Mouse (Mus musculus): Measurements from ENCODE around the gene Bcl6.

Bcl6 gene

DNA sequence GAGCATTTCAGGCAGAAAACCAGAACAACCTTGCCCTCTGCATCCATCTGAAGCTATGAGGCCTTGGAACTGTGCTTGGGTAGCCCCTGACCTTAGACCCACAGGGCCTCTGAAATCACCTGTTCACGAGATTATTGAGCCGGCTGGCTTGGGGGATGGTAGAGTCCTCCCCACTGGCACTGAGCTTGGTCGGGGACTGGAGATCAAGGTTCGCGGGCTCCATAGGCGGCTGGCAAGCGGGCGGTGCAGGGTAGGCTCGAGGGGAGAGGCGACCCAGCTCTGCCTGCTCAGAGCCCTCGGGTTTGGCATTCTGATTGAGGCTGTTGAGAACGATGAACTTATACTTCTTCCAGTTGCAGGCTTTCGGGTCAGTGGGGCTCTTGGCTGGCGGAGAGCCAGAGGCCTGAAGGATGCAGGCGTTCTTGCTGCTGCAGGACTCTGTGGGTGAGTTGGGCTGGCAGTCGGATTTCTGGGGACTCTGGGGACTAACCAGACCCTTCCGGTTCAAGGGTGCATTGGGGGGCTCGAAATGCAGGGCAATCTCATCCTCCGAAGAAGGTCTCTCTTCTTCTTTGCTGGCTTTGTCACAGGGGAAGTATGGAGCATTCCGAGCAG is 16.4 kb downstream of the Bcl6 start:
- no peak for DNase-seq

DNA sequence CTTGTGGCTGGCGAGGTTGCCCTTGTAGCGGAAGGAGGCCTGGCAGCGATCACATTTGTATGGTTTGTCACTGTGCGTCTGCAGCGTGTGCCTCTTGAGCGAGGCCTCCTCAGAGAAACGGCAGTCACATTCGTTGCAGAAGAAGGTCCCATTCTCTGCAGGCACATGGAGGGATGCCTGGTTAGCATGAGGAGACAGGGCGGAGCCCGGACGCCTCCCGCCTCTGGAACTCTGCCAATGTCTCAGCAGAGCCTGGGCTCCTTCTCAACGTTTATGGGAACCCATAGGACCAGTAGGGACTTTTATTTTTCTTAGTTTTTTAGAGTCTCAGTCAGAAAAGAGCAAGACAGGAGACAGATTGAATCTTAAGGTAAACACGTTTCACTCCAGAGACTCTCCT is 18.7 kb downstream of the Bcl6 start:
- DNase-seq, result no peak

DNA sequence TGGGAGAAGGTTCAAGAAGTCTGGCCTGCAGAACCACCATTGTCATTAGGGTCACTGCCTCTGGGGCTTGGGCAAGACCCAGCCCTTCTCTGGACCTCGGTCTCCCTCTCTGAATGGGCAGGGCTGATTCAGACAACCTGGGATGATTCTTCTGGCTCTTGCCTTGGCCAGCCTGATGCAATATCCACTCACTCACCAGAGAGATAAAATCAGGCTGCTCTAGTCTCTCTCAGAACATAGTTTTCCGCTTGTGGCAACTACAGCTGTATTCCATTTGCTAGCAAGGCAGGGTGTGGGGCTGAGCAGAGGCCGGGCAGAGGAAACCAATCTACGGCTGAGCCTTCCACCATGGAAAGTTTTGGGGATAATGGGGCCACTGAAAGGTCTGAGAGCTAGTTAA is 19.8 kb downstream of the Bcl6 start:
- DNase-seq, result no peak

DNA sequence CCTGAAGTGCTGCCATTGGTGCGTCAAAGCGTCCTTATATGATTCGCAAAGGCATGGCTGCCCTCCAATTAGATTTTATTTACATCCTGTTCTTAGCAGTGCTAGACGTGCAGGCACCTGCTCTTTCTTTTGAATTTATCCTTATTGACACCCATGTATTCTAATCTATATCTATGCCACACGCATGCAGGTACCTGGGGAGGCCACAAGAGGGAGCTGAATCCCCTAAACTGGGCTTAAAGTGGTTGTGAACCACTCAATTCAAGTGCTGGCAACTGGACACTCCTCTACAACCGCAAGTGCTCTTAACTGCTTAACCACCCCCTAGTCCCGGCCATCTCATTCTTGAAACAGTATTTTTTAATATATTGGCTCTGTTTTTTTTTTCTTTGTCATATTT is 21.4 kb downstream of the Bcl6 start:
- no peak for DNase-seq

DNA sequence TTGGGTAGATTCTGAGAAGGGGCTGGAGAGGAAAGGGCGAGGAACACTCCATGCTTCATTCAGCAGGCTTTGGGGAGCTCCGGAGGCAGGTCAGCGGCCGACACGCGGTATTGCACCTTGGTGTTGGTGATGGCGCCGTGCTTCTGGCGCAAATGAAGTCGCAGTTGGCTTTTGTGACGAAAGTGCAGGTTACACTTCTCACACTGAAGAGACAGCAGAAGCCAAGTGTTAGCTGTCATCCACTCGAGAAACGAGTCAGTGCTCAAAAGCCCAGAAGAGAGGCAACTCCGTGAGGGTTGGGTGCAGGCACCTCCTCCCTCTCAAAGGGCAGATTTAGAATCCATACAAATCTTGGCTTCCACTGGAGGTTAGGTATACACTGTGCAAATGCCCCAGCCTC is 22.6 kb downstream of the Bcl6 start:
- DNase-seq, result no peak

DNA sequence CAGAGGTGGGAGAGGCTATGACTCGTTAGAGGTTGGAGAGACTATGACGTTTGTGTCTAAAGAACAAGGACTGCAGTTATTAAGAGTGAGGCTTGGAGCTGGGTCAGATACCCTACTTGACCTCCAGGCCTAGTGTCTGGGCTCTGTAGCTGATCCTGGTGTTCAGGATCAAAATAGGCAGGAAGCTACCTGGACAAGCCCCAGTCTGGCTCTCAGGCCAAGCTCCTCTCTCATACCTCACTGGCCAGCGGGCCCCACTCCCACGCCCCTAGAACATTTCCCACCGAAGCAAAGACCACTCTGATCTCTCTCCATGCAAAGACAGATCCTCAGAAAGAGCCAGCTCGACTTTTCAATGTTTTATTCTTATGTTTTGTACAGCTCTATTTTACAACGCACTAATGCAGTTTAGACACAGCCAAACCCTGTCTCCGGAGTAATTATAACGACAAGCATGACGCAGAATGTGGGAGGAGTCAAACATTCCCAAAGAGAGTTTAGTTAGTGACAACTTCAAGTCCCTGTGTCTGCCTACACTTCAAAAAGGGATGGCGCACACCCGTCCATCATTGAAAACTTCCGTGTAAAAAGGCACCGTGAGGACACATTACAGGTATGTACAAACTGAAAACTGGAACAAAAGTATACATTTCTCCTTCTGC is 23.8 kb downstream of the Bcl6 start:
- DNase-seq, result no peak

DNA sequence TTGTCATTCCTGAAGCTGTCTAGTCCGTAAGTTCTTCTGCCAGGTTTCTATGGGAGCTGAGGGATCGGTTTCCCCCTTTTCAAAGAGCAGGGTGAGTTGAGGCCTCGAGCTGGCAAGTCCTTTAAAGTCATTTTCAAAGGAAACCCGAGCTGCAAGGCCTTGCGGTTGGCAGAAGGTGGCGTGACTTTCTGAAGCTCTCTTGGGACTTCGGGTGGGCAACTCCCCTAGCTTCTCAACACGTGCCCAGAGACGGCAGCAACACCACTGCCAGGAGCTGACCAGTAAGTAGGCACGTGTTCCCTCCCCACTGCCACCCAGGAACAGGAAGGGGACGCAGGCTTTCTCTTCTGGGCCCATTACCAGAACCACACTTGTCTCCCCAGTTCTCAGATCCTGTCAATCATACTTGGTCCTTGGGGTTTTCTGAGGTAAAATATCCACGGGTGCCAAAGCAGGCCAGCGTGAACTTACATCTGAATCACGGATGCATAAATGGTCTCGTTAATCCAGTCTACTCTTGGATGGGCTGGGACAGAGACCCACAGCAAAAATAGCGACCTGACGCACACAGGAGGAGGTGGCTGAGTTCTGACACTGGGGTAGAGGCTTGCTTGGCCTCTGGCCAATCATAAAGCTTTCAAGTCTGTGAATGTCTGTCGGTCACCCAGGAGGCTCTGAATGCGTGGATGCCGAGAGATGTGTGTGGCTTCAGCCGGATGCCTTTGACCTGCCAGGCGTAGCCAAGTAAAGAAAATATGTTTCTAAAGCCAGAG is 24.6 kb downstream of the Bcl6 start:
- DNase-seq, result no peak

DNA sequence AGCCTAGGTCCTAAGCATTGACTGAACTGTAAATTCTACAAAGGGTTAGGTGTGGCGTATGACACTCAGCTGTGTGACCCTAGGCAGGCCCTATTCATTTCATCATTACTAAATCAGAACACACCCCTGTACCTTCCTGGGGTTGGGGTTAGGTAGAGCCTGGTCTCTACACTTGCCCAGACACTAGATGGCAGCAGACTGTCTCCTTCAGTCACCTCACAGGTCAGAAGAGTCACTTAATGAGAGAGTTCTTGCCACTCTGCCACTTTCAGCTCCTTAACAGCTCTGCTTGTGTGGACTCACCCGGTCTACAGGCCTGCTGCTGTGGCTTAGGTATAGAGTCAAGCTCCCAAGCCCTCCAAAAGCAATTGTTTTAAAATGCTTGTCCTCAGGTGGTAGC is 26.3 kb downstream of the Bcl6 start:
- no peak for DNase-seq

DNA sequence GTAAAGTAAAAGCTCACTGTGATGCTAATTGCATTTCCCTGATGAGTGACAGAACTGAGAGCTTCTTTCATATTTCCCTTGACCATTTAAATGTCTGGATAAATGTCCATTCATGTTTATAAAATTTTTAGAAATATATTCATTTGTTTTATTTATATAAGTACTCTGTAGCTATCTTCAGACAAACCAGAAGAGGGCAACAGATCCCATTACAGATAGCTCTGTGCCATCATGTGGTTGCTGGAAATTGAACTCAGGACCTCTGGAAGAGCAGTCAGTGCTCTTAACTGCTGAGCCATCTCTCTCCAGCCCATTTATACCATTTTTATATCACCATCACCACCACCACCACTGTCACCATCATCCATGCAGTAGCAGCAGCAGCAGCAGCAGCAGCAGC is 29.7 kb downstream of the Bcl6 start:
- no peak for DNase-seq

DNA sequence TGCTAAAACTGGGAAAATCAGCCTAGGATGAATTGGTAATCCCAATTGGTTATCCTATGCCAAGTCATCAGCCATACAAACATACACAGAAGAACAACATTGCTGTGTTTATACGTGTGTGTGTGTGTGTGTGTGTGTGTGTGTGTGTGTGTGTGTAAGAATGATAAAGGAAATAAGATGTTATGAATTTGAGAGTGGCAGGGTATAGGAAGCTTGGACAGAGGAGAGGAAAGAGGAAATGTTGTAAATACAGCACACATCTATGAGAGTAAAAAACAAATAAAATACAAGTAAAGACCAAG is 34.7 kb downstream of the Bcl6 start:
- DNase-seq, result no peak

DNA sequence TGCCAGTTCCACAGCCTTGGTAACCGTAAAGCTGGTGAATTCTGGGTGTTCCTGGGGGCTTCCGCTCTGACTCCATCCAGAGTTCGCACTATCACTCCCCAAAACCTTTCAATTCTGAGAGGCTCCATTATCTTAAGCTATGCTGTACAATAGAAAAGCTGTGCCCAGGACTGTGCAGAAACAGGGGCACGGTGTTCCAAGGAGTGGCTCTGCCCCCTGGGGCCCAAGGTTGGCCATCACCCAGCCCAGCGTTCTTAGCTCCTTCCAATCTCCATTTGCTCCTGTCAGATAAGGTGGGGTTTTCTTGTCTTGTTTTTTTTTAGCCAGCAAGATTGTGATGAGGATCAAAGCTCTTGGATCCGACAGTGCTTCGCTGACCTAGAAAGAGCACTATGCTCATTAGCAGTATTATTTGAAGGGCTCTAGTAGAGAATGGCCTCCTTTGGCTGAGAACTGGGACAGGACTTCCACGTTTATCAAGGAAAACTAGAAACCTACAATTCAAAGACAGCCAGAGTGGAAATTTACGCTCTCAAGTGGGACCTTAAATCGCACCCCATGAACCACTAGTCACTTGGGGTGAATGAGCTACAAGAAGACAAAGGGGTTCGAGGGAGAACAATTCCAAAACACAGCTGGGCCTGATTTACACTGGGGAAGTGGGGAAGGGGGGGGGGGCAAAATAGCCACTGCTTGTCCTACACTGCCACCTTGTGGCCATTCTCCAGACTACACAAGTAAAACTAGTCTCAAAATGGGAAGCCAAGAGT is 35.3 kb downstream of the Bcl6 start:
- DNase-seq, result peak; percentile 75

DNA sequence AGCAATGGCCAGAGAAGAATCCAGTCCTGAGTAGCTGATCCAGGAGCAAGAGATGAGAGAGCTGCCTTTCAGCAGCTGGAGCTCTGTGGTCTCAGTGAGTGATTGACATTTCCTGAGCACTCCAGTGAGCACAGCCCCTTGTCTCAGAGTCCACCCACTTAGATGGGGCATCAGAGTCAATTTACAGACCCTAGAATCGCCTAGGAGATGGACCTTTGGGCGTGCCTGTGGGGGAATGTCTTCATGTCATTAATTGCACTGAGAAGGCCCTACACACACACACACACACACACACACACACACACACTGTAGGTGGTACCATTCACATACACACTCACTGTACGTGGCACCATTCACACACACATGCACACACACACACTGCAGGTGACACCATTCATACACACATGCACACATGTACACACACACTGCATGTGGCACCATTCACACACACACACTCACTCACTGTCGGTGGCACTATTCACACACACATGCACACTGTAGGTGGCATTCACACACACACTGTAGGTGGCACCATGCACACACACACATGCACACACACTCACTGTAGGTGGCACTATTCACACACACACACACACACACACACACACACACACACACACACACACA is 36.4 kb downstream of the Bcl6 start:
- no peak for DNase-seq

DNA sequence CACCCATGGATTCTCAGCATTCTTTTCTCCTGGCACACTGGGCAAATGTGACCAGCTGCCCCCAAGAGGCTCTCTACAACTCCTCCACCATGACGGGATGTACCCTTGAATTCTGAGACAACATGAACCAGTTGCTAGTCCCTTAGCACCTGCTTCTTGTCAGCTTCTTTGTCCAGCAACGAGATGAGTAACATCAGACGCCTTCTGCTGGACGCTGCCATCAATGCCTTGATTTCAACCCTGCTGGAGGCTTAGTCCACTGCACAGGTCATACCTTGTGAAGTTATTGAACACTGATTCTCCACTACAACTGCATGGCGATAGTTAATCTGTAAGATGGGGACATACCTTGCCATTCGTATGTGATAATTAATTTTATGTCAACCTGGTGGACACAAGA is 41.0 kb downstream of the Bcl6 start:
- DNase-seq, result no peak

DNA sequence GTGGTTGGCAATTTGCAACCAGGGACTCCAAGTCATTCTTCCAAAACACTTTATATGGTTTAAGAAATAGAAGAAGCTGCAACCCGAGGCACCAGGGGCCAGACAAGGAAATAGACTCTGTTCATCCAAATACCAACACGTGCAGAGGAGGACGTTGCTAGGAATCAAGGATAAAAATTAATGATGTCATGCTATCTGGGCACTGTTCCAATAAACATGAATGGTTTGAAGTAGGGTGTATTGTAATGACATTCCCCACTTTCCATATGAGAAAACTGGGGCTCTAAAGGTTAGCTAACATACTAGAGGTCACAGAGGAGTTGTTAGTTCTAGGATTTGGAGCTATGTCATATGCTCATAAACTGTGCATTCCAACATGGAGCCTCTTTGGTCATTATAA is 43.9 kb downstream of the Bcl6 start:
- no peak for DNase-seq

DNA sequence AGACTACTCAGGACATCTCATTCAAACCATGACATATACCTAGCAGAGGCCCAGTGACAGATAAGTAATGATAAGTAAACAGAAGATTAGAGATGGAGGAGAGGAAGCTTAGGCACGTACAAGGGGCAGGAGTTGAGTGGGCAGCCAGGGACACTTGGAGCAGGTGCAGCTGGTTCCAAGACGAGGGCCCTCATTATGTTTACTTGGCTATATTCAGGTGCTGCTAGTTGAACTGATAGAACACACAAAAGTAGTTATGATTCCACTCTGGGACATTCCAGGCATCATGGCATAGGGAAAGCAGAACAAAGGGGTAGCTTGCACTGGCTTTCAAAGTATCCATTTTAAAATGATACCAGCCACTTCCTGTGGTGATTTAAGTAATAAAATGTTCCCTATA is 54.3 kb downstream of the Bcl6 start:
- no peak for DNase-seq

DNA sequence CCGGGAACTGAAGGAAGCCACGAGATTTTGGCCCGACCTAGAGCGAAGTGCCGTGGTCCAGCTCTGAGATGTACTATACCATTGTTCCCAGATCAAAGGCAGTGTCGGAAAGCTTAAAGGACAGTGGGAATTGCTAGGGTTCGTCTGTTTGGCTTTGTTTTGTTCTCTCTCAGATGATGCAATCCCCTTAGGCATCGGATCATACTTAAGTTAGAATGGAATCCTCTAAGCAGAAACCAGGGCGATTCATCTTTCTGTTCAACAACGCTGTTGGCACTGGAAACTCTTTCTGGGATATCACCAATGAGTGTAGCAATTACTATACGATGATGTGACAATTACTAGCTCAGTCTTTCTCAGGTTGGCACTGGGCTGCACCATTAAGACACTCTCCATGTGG is 56.4 kb downstream of the Bcl6 start, which contains the start of gene Rtp2:
TSS of gene Rtp2 (minus strand) at position 101 of the 400 bp plus-strand sequence.
- no peak for DNase-seq

DNA sequence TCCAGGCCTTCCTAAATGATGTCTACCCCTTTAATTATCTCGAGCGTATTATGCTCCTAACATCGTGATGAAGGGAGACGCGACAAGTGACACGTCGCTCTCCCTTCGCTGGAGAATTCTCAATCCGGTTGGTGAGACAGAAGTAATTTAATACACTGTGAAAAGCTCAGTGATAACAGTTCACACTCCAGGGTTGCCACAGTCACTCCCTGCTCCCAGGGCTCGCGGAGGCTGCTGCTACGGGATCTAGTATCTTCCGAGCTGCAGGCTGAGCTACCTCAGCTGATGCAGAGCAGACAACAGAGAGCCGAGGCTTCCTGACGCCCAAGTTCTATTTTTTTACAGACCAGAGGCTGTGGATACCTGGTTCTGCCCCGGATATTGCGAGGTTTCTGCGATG is 57.4 kb downstream of the Bcl6 start:
- no peak for DNase-seq

DNA sequence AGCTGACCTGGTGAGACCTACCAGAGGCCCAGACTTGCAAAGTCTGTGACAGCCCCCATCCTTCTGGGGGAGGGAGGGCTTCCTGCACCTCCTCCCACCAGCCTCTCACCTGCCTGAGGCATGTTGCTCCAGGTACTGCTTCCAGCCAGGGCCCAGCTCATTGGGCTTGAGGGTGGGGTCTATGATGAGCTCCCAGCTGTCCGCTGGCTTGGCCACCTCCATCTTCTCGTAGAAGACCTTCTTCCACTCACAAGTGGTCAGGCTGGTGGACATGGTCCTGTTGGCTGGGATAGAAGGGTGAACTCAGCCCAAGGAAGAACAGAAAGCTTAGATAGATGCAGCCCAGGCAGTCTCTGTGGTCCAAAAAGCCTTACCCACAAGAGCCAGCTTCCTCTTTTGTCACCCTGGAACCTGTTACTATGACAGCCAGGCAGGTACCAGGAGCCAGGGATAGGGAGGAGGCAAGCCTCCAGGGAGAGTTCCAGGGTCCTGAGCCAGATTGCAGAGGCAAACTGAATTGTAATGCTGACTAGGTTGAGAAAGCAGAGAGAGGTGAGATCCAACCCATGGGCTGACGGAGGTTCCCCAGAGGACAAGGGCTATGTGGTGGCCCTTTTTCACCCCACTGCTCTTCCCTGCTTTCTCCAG is 58.1 kb downstream of the Bcl6 start:
- no peak for DNase-seq

DNA sequence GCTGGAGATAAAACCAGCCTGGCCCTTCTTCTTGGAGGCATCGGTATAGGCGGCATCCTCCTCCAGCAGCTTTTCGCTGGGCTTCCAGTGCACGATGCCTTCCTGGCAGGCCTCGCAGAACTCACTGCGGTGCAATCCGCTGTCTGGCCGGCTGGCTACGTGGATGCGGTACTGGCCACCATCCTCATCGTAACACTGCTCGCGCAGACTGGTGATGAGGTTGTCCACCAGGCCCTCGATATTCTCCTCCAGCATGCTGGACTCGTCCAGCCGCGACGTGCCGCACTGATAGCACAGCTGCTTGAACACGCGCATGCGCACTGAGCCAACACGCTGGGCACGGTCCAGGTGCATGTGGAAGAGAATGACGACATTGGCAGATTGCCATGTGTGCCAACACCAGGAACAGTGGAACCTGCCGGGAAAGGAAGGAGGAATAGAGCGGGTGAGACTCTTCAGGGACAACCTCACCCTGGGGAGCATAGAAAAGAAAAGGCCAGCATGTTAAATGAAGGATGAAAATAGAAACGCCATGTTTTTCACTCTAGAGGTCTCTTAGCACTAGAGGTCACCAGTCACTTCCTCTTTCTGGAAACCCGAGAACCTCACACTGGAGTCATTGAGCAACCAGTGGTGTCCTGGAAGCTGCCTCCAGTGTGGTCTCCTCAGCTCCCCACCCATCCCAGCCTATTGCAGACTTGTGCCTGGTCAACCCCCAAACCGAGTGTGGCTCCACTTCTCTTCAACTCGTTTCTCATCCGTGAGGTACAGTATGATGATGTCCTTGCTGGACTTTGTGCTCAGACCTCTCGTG is 61.1 kb downstream of the Bcl6 start:
- DNase-seq, result no peak

DNA sequence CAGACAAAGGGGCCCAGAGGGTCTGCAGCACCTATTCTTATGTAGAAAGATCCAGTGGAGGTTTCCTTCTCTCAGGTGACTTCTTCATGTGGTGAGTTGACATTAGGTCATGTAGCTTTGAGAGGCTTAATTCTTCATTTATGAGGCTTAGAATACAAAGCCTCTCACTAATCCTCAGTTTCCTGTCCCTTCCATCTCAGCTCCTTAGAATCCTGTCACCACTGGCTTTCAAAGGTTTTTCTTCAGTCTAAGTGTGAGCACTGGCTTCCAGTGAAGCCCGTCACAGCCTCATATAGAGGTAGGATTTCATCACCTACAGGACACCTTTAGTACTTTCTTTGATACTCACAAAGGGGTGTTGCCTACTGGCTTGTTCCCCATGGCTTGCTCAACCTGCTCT is 65.7 kb downstream of the Bcl6 start:
- no peak for DNase-seq

DNA sequence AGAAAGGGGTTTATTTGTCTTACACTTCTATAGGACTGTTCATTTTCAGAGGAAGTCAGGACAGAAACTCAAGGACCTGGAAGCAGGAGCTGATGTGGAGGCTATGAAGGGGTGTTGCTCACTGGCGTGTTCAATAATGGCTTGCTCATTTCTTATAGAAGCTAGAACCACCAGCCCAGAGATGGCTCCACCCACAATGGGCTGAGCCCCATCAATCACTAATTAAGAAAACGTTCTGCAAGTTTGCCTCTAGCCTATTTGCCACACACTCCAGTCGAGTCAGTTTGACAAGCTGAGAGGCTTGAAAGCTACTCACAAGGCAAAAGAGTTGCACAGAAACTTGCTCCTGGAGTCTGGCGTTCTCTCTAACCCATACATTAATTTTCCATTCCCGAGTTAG is 67.0 kb downstream of the Bcl6 start:
- DNase-seq, result no peak

DNA sequence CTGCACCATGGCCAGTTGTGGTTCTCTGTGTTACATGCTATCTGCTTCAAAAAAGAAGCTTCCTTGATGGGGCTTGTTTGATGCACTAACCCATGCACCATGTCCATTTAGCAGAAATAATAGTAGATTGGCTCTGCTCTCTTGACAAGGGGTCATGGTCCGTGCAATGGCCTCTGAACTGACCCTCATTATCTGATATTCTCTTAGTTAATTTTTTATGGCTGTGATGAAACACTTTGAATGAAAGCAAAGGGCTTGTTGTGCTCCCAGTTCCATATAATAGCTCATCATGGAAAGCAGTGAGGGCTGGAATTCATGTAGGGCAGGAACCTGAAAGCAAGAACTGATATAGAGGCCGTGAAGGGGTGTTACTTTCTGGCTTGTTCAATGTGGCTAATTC is 69.2 kb downstream of the Bcl6 start:
- no peak for DNase-seq

All from embryo, embryonic 11 days (tissue).